Mouse (Mus musculus) heart, postnatal 0 days (tissue): ENCODE results near the gene Hdac4. TPM values are rescaled to one million over a fixed set of nuclear protein-coding genes. Genes with fewer than 3 reads are reported as not detected.

Experiments used
- ATAC-seq: fragments of 200-750 bp; cut with Nextera tagmentation; 2 replicates; pipeline ENCODE4 v1.8.0; 2017; ENCODE audit warnings: low read depth, moderate number of reproducible peaks, moderate library complexity; ENCODE audit not compliant: insufficient read depth
- DNase-seq: peaks from one replicate; pipeline ENCODE4 v3.0.0-alpha.2; 2016; ENCODE audit warnings: low spot score
- H3K27ac ChIP-seq: fragments of 300-500 bp; sonication (generic); 2 replicates; pipeline ENCODE4 v1.5.1; 2014; ENCODE audit warnings: low read depth, mild to moderate bottlenecking
- H3K27me3 ChIP-seq: fragments of 300-500 bp; sonication (generic); 2 replicates; pipeline ENCODE4 v1.6.1; 2014; ENCODE audit warnings: low read length, mixed read lengths; ENCODE audit not compliant: control insufficient read depth, insufficient read depth
- H3K36me3 ChIP-seq: fragments of 300-500 bp; sonication (generic); replicated peaks from 2 replicates; pipeline ENCODE4 v1.6.1; 2014; ENCODE audit warnings: low read length, mixed read lengths; ENCODE audit not compliant: control insufficient read depth, insufficient read depth
- H3K4me1 ChIP-seq: fragments of 300-500 bp; sonication (generic); 2 replicates; pipeline ENCODE4 v1.6.1; 2014; ENCODE audit warnings: antibody characterized with exemption; ENCODE audit not compliant: control insufficient read depth, insufficient read depth
- H3K4me2 ChIP-seq: fragments of 300-500 bp; sonication (generic); 2 replicates; pipeline ENCODE4 v1.6.1; 2014; ENCODE audit warnings: low read depth, mild to moderate bottlenecking, low read length, moderate library complexity
- H3K4me3 ChIP-seq: fragments of 300-500 bp; sonication (generic); 2 replicates; pipeline ENCODE4 v1.5.1; 2014; ENCODE audit warnings: low read depth, low read length
- H3K9ac ChIP-seq: fragments of 300-500 bp; sonication (generic); replicated peaks from 2 replicates; pipeline ENCODE4 v1.6.1; 2014; ENCODE audit warnings: low read depth, low read length, mixed read lengths
- H3K9me3 ChIP-seq: fragments of 300-500 bp; sonication (generic); replicated peaks from 2 replicates; pipeline ENCODE4 v1.6.1; 2016; ENCODE audit warnings: low read length; ENCODE audit not compliant: control insufficient read depth
- CTCF ChIP-seq: IDR thresholded peaks from 2 replicates; pipeline ENCODE4 v1.5.1; 2016; ENCODE audit warnings: antibody characterized with exemption, control low read depth, low read depth
- EP300 ChIP-seq: IDR thresholded peaks from 2 replicates; pipeline ENCODE4 v1.6.1; 2016; ENCODE audit warnings: antibody characterized with exemption, low read depth
- WGBS: fragments of 180-500 bp; shearing (Covaris S2); extraction: QIAGEN DNeasy Blood & Tissue Kit; methylation state at CpG from one replicate; pipeline ENCODE4 v1.1.7; 2014; 5-methylcytosine and 5-hydroxymethylcytosine counted together
- polyA plus RNA-seq: library from polyadenylated mRNA; unstranded; fragments of >200 nt; fragmentation: Nextera tagmentation; extraction: Ambion mirVana; gene quantifications from 2 replicates; pipeline ENCODE4 v1.2.1, GENCODE M21; 2015
- total RNA-seq: library from RNA; depleted of rRNA; stranded (reverse); fragments of >200 nt; gene quantifications from 2 replicates; pipeline ENCODE4 v1.2.3, GENCODE M21; 2014; ENCODE audit warnings: low replicate concordance

The Hdac4 gene
- total and polyA plus RNA-seq, 2 experiments from 2014 or later = 6.8 to 13.0 TPM

DNA sequence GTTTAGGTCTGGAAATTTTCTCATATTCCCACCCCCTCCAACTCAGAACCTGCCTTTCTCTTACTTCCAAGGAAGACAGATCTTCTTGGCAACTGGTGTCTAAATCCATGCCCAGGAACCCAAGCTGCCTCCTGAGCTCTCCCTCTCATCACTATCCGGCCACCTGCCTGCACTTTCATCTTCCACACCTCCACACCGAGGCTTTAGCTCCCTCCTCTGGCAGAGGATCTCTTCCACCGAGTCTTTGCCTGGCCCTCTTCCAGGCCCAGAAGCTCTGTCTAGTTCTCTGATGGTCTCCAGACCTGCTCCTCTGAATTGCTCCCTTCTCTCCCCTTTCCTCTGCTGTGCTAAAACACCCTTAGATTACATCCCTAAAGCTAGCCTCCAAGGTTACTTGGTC lies 253.5 kb downstream of the Hdac4 start:
- H3K4me3 ChIP-seq = no peak overlapping the region
- H3K4me1 ChIP-seq = no peaks in the 10 kb centered on the region
- peaks cover 35% of the 10 kb centered on the region for H3K36me3 ChIP-seq
- ATAC-seq = no peak
- peak; percentile 50 for TF ChIP-seq CTCF
- no peak for TF ChIP-seq EP300
- DNase-seq = peak; percentile 19
- H3K4me2 ChIP-seq = no peak overlapping the region
- H3K27me3 ChIP-seq = no peaks in the 10 kb centered on the region
- H3K9ac ChIP-seq = no peak overlapping the region
- no peaks in the 10 kb centered on the region for H3K9me3 ChIP-seq
- 34% methylated on average over 3 of the region's 3 CpGs for WGBS
- no peak overlapping the region for H3K27ac ChIP-seq

DNA sequence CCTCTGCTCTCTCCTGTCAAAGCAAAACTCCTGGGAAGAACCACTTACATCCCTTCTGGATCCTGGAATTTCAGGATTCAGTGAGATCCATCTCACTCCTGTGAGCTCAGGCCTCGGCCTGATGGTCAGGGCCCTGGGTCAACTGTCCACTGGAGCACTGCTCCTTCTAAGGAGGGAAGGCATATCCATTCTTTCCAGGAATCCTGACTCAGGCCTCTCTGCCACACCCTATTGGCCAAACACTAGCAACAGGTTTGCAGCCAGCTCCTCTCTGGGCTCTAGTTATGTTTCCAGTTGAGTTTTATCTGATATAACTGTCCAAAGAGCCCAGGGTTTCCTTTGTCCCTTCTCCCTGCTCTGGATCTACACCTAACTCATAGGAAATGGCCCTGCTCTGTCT lies 254.4 kb downstream of the Hdac4 start:
- Histone ChIP-seq H3K4me1 (no peaks in the 10 kb centered on the region), H3K9ac (no peak overlapping the region), H3K27me3 (no peaks in the 10 kb centered on the region), H3K27ac (no peak overlapping the region), H3K4me3 (no peak overlapping the region), H3K4me2 (no peak overlapping the region), H3K9me3 (no peaks in the 10 kb centered on the region), H3K36me3 (peaks cover 29% of the 10 kb centered on the region)
- DNase-seq (no peak), ATAC-seq (no peak)
- TF ChIP-seq EP300 (no peak), CTCF (no peak)
- 92% methylated on average over 1 of the region's 1 CpGs for WGBS

DNA sequence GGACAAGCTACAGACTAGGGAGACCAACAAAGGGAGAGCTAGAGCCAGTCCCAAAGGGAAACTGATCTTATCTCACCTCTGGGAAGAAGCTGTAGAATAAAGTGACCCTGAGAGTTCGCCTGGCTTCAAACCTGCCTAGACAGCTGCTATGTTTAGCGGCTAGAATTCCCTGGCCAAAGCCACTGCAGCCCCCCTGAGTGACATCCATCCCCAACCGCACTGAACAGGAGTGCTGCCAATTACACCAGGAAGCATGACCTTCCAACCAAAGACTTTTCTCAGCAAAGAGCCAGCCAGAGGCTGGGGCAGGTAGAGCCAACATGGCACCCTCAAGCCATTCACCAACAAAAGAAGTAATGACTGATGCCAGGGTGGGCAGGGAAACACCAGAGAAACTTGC lies 260.3 kb downstream of the Hdac4 start:
- no peak overlapping the region for H3K4me2 ChIP-seq
- no peak overlapping the region for H3K4me3 ChIP-seq
- WGBS = 26% methylated on average over 3 of the region's 3 CpGs
- H3K4me1 ChIP-seq = 0 out of 2 replicates have a peak, but pooled peaks cover 11% of the 10 kb centered on the region
- H3K27ac ChIP-seq = peak overlapping the region; percentile 30
- ATAC-seq (peak; percentile 30), DNase-seq (no peak)
- TF ChIP-seq CTCF = no peak
- TF ChIP-seq EP300 = no peak
- no peaks in the 10 kb centered on the region for H3K27me3 ChIP-seq
- H3K9ac ChIP-seq = no peak overlapping the region
- H3K9me3 ChIP-seq = no peaks in the 10 kb centered on the region
- H3K36me3 ChIP-seq = peaks cover 29% of the 10 kb centered on the region; the same call in 1 of the 2 replicates

GRCm38 (mm10) chr1:91933681-91934080 lies 261.8 kb downstream of the Hdac4 start:
- no peak for TF ChIP-seq EP300
- no peak for DNase-seq
- Histone ChIP-seq H3K9ac (no peak overlapping the region), H3K27me3 (no peaks in the 10 kb centered on the region), H3K27ac (no peak overlapping the region), H3K36me3 (peaks cover 29% of the 10 kb centered on the region; the same call in 1 of the 2 replicates), H3K4me2 (no peak overlapping the region), H3K4me1 (0 out of 2 replicates have a peak, but pooled peaks cover 11% of the 10 kb centered on the region), H3K4me3 (no peak overlapping the region), H3K9me3 (no peaks in the 10 kb centered on the region)
- 87% methylated on average over 8 of the region's 8 CpGs for WGBS
- ATAC-seq = no peak

- Histone ChIP-seq H3K27me3 (no peaks in the 10 kb centered on the region), H3K4me1 (0 out of 2 replicates have a peak, but pooled peaks cover 14% of the 10 kb centered on the region), H3K4me3 (no peak overlapping the region), H3K36me3 (peaks cover 29% of the 10 kb centered on the region; the same call in 1 of the 2 replicates), H3K4me2 (no peak overlapping the region), H3K9ac (no peak overlapping the region), H3K27ac (no peak overlapping the region), H3K9me3 (no peaks in the 10 kb centered on the region)
- no peak for TF ChIP-seq CTCF
- TF ChIP-seq EP300 = no peak
- WGBS = 93% methylated on average over 12 of the region's 12 CpGs
- DNase-seq = no peak
- ATAC-seq = no peak
Observed at GRCm38 (mm10) chr1:91932221-91932620, 263.3 kb downstream of the Hdac4 start.

DNA sequence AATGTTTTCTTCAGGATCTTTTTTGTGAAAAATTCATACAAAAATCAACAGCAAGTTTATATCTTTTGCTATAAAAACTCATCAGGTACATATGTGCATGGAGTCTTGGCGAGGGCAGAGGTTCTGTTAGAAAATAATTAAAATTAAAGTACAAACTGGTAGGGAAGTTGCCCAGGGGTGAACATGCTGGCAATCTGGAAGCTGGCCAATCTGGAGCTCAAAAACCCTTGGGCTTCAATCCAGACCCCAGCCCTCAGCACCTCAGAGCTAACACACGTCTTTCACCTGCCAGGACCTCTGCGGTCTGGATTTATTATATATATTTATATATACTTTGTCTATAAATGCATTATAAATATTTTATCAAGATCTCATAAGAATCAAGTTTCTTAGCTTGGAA lies 263.7 kb downstream of the Hdac4 start:
- no peak for DNase-seq
- Histone ChIP-seq H3K4me2 (no peak overlapping the region), H3K9me3 (no peaks in the 10 kb centered on the region), H3K36me3 (peaks cover 29% of the 10 kb centered on the region; the same call in 1 of the 2 replicates), H3K4me3 (no peak overlapping the region), H3K4me1 (0 out of 2 replicates have a peak, but pooled peaks cover 14% of the 10 kb centered on the region), H3K27ac (no peak overlapping the region), H3K9ac (no peak overlapping the region), H3K27me3 (no peaks in the 10 kb centered on the region)
- 65% methylated on average over 3 of the region's 3 CpGs for WGBS
- TF ChIP-seq CTCF (no peak), EP300 (no peak)
- no peak for ATAC-seq
